Mouse (Mus musculus): ENCODE results near the gene Bcas2.
"Not testable (repeated sequence)": the region's sequence is repeated elsewhere in the genome, so short reads cannot be mapped to it uniquely, and the experiment has no call there.

The Bcas2 gene

GRCm38 (mm10) chr3:103171505-103172267 lies at the start of gene Bcas2:
Gene Bcas2 (plus strand): TSS chr3:103171655.
- peak; percentile 96 for DNase-seq

- no peak for DNase-seq
Measured at GRCm38 (mm10) chr3:103123636-103124035, 47.8 kb upstream of the Bcas2 start.

- no peak for DNase-seq
Measured at GRCm38 (mm10) chr3:103126138-103126537, 45.3 kb upstream of the Bcas2 start.

- DNase-seq: no peak
Measured at GRCm38 (mm10) chr3:103127177-103127576, 44.3 kb upstream of the Bcas2 start.

- DNase-seq: no peak
Measured at GRCm38 (mm10) chr3:103127721-103128120, 43.7 kb upstream of the Bcas2 start.

GRCm38 (mm10) chr3:103128251-103128650 lies 43.2 kb upstream of the Bcas2 start:
- no peak for DNase-seq

- DNase-seq: no peak
Measured at GRCm38 (mm10) chr3:103129367-103130159, 41.9 kb upstream of the Bcas2 start.

- DNase-seq: no peak
Measured at GRCm38 (mm10) chr3:103130236-103130751, 41.2 kb upstream of the Bcas2 start.

- no peak for DNase-seq
Measured at GRCm38 (mm10) chr3:103133098-103133497, 38.4 kb upstream of the Bcas2 start.

GRCm38 (mm10) chr3:103136414-103137077 lies 34.9 kb upstream of the Bcas2 start:
- no peak for DNase-seq

GRCm38 (mm10) chr3:103139047-103139446 lies 32.4 kb upstream of the Bcas2 start:
- no peak for DNase-seq

GRCm38 (mm10) chr3:103140095-103140838 lies 31.2 kb upstream of the Bcas2 start:
- not testable (repeated sequence) for DNase-seq

GRCm38 (mm10) chr3:103141287-103141686 lies 30.2 kb upstream of the Bcas2 start:
- no peak for DNase-seq

GRCm38 (mm10) chr3:103142366-103142765 lies 29.1 kb upstream of the Bcas2 start:
- no peak for DNase-seq

GRCm38 (mm10) chr3:103145336-103145735 lies 26.1 kb upstream of the Bcas2 start:
- no peak for DNase-seq

- no peak for DNase-seq
Measured at GRCm38 (mm10) chr3:103145791-103146190, 25.7 kb upstream of the Bcas2 start.

GRCm38 (mm10) chr3:103146330-103147166 lies 24.9 kb upstream of the Bcas2 start:
- no peak for DNase-seq

GRCm38 (mm10) chr3:103147775-103148174 lies 23.7 kb upstream of the Bcas2 start:
- no peak for DNase-seq

GRCm38 (mm10) chr3:103148941-103149340 lies 22.5 kb upstream of the Bcas2 start:
- DNase-seq: peak in 1 of 2 experiments; percentile 29

- no peak for DNase-seq
Measured at GRCm38 (mm10) chr3:103153761-103154160, 17.7 kb upstream of the Bcas2 start.

- DNase-seq: no peak
Measured at GRCm38 (mm10) chr3:103159232-103159900, 12.1 kb upstream of the Bcas2 start.

All from thymus, adult 18-20 months (tissue).